Mouse (Mus musculus): ENCODE measurements around the gene Arcn1. TPM values are rescaled to one million over a fixed set of nuclear protein-coding genes. Genes with fewer than 3 reads are reported as not detected.

The Arcn1 gene
- 391 TPM for polyA plus RNA-seq (2014; fragmentation: Illumina TruSeq; extraction: RNeasy Lipid Tissue Mini Kit (QIAGEN cat#74804); ENCODE audit: low read depth, low replicate concordance)

GRCm38 (mm10) chr9:44767101-44768028 lies at the start of gene Arcn1, which contains the start of gene Ift46:
Gene Arcn1 (minus strand): TSS chr9:44767845.
Gene Ift46 (plus strand): TSS chr9:44767908.

GRCm38 (mm10) chr9:44802808-44803450 lies 35.3 kb upstream of the Arcn1 start, which contains the start of gene Ttc36:
Gene Ttc36 (minus strand): TSS chr9:44803072.

GRCm38 (mm10) chr9:44799102-44799957 lies 31.7 kb upstream of the Arcn1 start, which contains the start of gene Tmem25:
Gene Tmem25 (minus strand): TSS chr9:44799307.

GRCm38 (mm10) chr9:44734524-44735494 lies 32.8 kb downstream of the Arcn1 start, which contains the start of gene Phldb1:
Gene Phldb1 (minus strand): TSS chr9:44735198.

Other genes starting within 250 kb of the Arcn1 start
- gene Cxcr5, start 206.0 kb downstream of the Arcn1 start, polyA plus RNA-seq (2014; fragmentation: Illumina TruSeq; extraction: RNeasy Lipid Tissue Mini Kit (QIAGEN cat#74804); ENCODE audit: low read depth, low replicate concordance): 1.6 TPM
- 251 TPM for gene Ddx6, start 163.0 kb downstream of the Arcn1 start, polyA plus RNA-seq (2014; fragmentation: Illumina TruSeq; extraction: RNeasy Lipid Tissue Mini Kit (QIAGEN cat#74804); ENCODE audit: low read depth, low replicate concordance)
- not detected for gene Treh, start 94.6 kb downstream of the Arcn1 start, polyA plus RNA-seq (2014; fragmentation: Illumina TruSeq; extraction: RNeasy Lipid Tissue Mini Kit (QIAGEN cat#74804); ENCODE audit: low read depth, low replicate concordance)
- 1.8 TPM for gene Phldb1, start 32.6 kb downstream of the Arcn1 start, polyA plus RNA-seq (2014; fragmentation: Illumina TruSeq; extraction: RNeasy Lipid Tissue Mini Kit (QIAGEN cat#74804); ENCODE audit: low read depth, low replicate concordance)
- gene Ift46, start 63 bp upstream of the Arcn1 start, polyA plus RNA-seq (2014; fragmentation: Illumina TruSeq; extraction: RNeasy Lipid Tissue Mini Kit (QIAGEN cat#74804); ENCODE audit: low read depth, low replicate concordance): 28.7 TPM
- gene Tmem25, start 31.5 kb upstream of the Arcn1 start, polyA plus RNA-seq (2014; fragmentation: Illumina TruSeq; extraction: RNeasy Lipid Tissue Mini Kit (QIAGEN cat#74804); ENCODE audit: low read depth, low replicate concordance): 1.0 TPM
- gene Ttc36, start 35.2 kb upstream of the Arcn1 start, polyA plus RNA-seq (2014; fragmentation: Illumina TruSeq; extraction: RNeasy Lipid Tissue Mini Kit (QIAGEN cat#74804); ENCODE audit: low read depth, low replicate concordance): not detected
- 28.0 TPM for gene Kmt2a, start 113.5 kb upstream of the Arcn1 start, polyA plus RNA-seq (2014; fragmentation: Illumina TruSeq; extraction: RNeasy Lipid Tissue Mini Kit (QIAGEN cat#74804); ENCODE audit: low read depth, low replicate concordance)
- 608 TPM for gene Atp5l, start 152.9 kb upstream of the Arcn1 start, polyA plus RNA-seq (2014; fragmentation: Illumina TruSeq; extraction: RNeasy Lipid Tissue Mini Kit (QIAGEN cat#74804); ENCODE audit: low read depth, low replicate concordance)
- gene Ube4a, start 197.8 kb upstream of the Arcn1 start, polyA plus RNA-seq (2014; fragmentation: Illumina TruSeq; extraction: RNeasy Lipid Tissue Mini Kit (QIAGEN cat#74804); ENCODE audit: low read depth, low replicate concordance): 87.4 TPM
- 3.1 TPM for gene Cd3g, start 212.6 kb upstream of the Arcn1 start, polyA plus RNA-seq (2014; fragmentation: Illumina TruSeq; extraction: RNeasy Lipid Tissue Mini Kit (QIAGEN cat#74804); ENCODE audit: low read depth, low replicate concordance)
- gene Cd3d, start 213.9 kb upstream of the Arcn1 start, polyA plus RNA-seq (2014; fragmentation: Illumina TruSeq; extraction: RNeasy Lipid Tissue Mini Kit (QIAGEN cat#74804); ENCODE audit: low read depth, low replicate concordance): 1.1 TPM
- 1.6 TPM for gene Cd3e, start 241.8 kb upstream of the Arcn1 start, polyA plus RNA-seq (2014; fragmentation: Illumina TruSeq; extraction: RNeasy Lipid Tissue Mini Kit (QIAGEN cat#74804); ENCODE audit: low read depth, low replicate concordance)

Data from sigmoid colon, adult 10 weeks (tissue).